Mouse (Mus musculus): ENCODE data around the gene Tut1.

- TF ChIP-seq CTCF (IDR thresholded peaks at IDR 0.05; ENCODE audit: control insufficient read depth, insufficient read depth, insufficient read length): no peak
- TF ChIP-seq MYOD1 (IDR thresholded peaks at IDR 0.05; ENCODE audit: control insufficient read depth, insufficient read length, low read depth): no peak
Measured at GRCm38 (mm10) chr19:8920836-8921291, 32.8 kb upstream of the Tut1 start.
